Mouse (Mus musculus): ENCODE measurements around the gene Lin9.

Lin9 gene

GRCm38 (mm10) chr1:180707368-180707767, 66.4 kb downstream of the Lin9 start:
- no peak for DNase-seq (ENCODE audit: low read depth, low spot score)

GRCm38 (mm10) chr1:180707813-180708212, 66.9 kb downstream of the Lin9 start:
- no peak for DNase-seq (ENCODE audit: low read depth, low spot score)

- no peak for DNase-seq (ENCODE audit: low read depth, low spot score)
Observed at GRCm38 (mm10) chr1:180708935-180709776, 68.2 kb downstream of the Lin9 start.

- no peak for DNase-seq (ENCODE audit: low read depth, low spot score)
Observed at GRCm38 (mm10) chr1:180718756-180719155, 77.8 kb downstream of the Lin9 start.

GRCm38 (mm10) chr1:180719483-180719882, 78.5 kb downstream of the Lin9 start:
- DNase-seq (ENCODE audit: low read depth, low spot score): no peak

- no peak for DNase-seq (ENCODE audit: low read depth, low spot score)
Observed at GRCm38 (mm10) chr1:180719951-180720689, 79.2 kb downstream of the Lin9 start.

GRCm38 (mm10) chr1:180722608-180723007, 81.7 kb downstream of the Lin9 start:
- DNase-seq (ENCODE audit: low read depth, low spot score): no peak

GRCm38 (mm10) chr1:180723701-180724238, 82.8 kb downstream of the Lin9 start:
- no peak for DNase-seq (ENCODE audit: low read depth, low spot score)

- peak; percentile 79 for DNase-seq (ENCODE audit: low read depth, low spot score)
Observed at GRCm38 (mm10) chr1:180725704-180726179, 84.8 kb downstream of the Lin9 start, which contains the start of gene Acbd3. Acbd3 (plus strand) TSS chr1:180726043.

- DNase-seq (ENCODE audit: low read depth, low spot score): no peak
Observed at GRCm38 (mm10) chr1:180726183-180726582, 85.2 kb downstream of the Lin9 start.

- no peak for DNase-seq (ENCODE audit: low read depth, low spot score)
Observed at GRCm38 (mm10) chr1:180729231-180729630, 88.3 kb downstream of the Lin9 start.
